31 mouse cellular contexts compared by ENCODE assay signal in genomic region chr19:56736287-56736686, GRCm38 (mm10). TPM values are rescaled to one million over a fixed set of nuclear protein-coding genes. Genes with fewer than 3 reads are reported as not detected.
DNase-seq lines count a peak whose midpoint lies in the region; ATAC-seq lines count a peak whose summit lies in the region.
"Had no signal": no experiment of that assay in that cellular context is flagged by ENCODE, and none has a peak within 500 bp of the region (broad histone marks: within the 10 kb centered on the region; RNA-seq: fewer than 3 reads in every experiment).

No protein-coding gene starts in this region.

- H3K4me1 ChIP-seq in heart, embryonic 16.5 days (ENCODE audit: control insufficient read depth, insufficient read depth, low read length) = peaks cover 13% of the 10 kb centered on the region
- H3K4me1 ChIP-seq: hindbrain, embryonic 15.5 days; kidney, embryonic 15.5 days; liver, embryonic 12.5 days; midbrain, embryonic 13.5 days; neural tube, embryonic 13.5 days; stomach, embryonic 15.5 days had no signal

- peak overlapping the region; percentile 81 for H3K27ac ChIP-seq in heart, embryonic 16.5 days (ENCODE audit: low read length)
- H3K27ac ChIP-seq: hindbrain, embryonic 15.5 days; kidney, embryonic 15.5 days; left cerebral cortex, adult 2 months; liver, embryonic 12.5 days; macrophage; midbrain, embryonic 13.5 days; neural tube, embryonic 13.5 days; stomach, embryonic 15.5 days had no signal

- DNase-seq in gastrocnemius, adult 18-20 months (ENCODE audit: low spot score) = peak; percentile 26
- no peak for DNase-seq in gastrocnemius, postnatal 4 days (ENCODE audit: low spot score in 2 of 2)
- peak; percentile 46 to 74 for DNase-seq in heart, adult 9 months (ENCODE audit: low spot score in 2 of 2)
- no peak for DNase-seq in heart, postnatal 25 days (ENCODE audit: low spot score)
- peak; percentile 25 for DNase-seq in NIH3T3 (ENCODE audit: low read depth)
- DNase-seq in layer of hippocampus, adult 9-10 months (ENCODE audit: low spot score) = no peak
- DNase-seq in thymus, postnatal 25 days = no peak
- DNase-seq: adrenal gland, postnatal 10 days; cerebellum, adult 11 months; cerebellum, adult 9-10 months; cerebellum, postnatal 36 days; gastrocnemius, postnatal 10 days; kidney, adult 11 months; kidney, postnatal 25 days; left cerebral cortex, postnatal 4 days; liver, postnatal 0 days had no signal

- intact Hi-C loops in heart, postnatal 25 days (cut with DNase I) = no loop called here

- H3K9ac ChIP-seq in heart, embryonic 16.5 days (ENCODE audit: low read length) = no peak overlapping the region
- H3K9ac ChIP-seq: hindbrain, embryonic 15.5 days; kidney, embryonic 15.5 days; liver, embryonic 12.5 days; liver, postnatal 0 days; midbrain, embryonic 13.5 days; neural tube, embryonic 13.5 days; stomach, embryonic 15.5 days had no signal

- no peaks in the 10 kb centered on the region for H3K27me3 ChIP-seq in heart, embryonic 16.5 days (ENCODE audit: control insufficient read depth, insufficient read depth, low read length)
- H3K27me3 ChIP-seq: hindbrain, embryonic 15.5 days; neural tube, embryonic 13.5 days; stomach, embryonic 15.5 days had no signal

- 25% methylated on average over 5 of the region's 5 CpGs for WGBS in heart, embryonic 16.5 days

- H3K36me3 ChIP-seq in heart, embryonic 16.5 days (ENCODE audit: control insufficient read depth, insufficient read depth) = no peaks in the 10 kb centered on the region
- H3K36me3 ChIP-seq: hindbrain, embryonic 15.5 days; kidney, embryonic 15.5 days; liver, embryonic 12.5 days; midbrain, embryonic 13.5 days; neural tube, embryonic 13.5 days; stomach, embryonic 15.5 days had no signal

- peak; percentile 64 for ATAC-seq in heart, embryonic 16.5 days (replicated peaks; ENCODE audit: extremely low read depth, insufficient read depth, low FRiP score)
- ATAC-seq: forebrain, embryonic 14.5 days; inflammation-experienced regulatory T-cells, adult 6 months; liver, embryonic 12.5 days; liver, postnatal 0 days; lung, postnatal 0 days; midbrain, embryonic 13.5 days had no signal

- no peaks in the 10 kb centered on the region for H3K9me3 ChIP-seq in heart, embryonic 16.5 days (replicated peaks; ENCODE audit: control insufficient read depth, low read length)
- H3K9me3 ChIP-seq: hindbrain, embryonic 15.5 days; kidney, embryonic 15.5 days; liver, embryonic 12.5 days; midbrain, embryonic 13.5 days; neural tube, embryonic 13.5 days; stomach, embryonic 15.5 days had no signal

- peak overlapping the region; percentile 9; the same call in 1 of the 2 replicates for H3K4me2 ChIP-seq in heart, embryonic 16.5 days (ENCODE audit: low read depth, low read length)
- H3K4me2 ChIP-seq: hindbrain, embryonic 15.5 days; kidney, embryonic 15.5 days; liver, embryonic 12.5 days; midbrain, embryonic 13.5 days; neural tube, embryonic 13.5 days; stomach, embryonic 15.5 days had no signal

- no peak overlapping the region for H3K4me3 ChIP-seq in heart, embryonic 16.5 days (ENCODE audit: low read length)
- H3K4me3 ChIP-seq: hindbrain, embryonic 15.5 days; kidney, embryonic 15.5 days; left cerebral cortex, adult 2 months; liver, embryonic 12.5 days; midbrain, embryonic 13.5 days; neural tube, embryonic 13.5 days; stomach, embryonic 15.5 days had no signal

RNA-seq across cellular contexts. Expression of gene Adrb1, which starts 14.3 kb away (rescaled TPM):
- total RNA-seq in gastrocnemius, adult 18-20 months (2021) = not detected
- total RNA-seq in gastrocnemius, postnatal 4 days (2021) = 1 to 10 TPM; 1.4 to 1.9 TPM
- total RNA-seq in heart, postnatal 25 days (2021) = 10 to 100 TPM; 24.3 to 30.9 TPM
- polyA plus RNA-seq in heart, embryonic 16.5 days (2015; fragmentation: Nextera tagmentation; extraction: Ambion mirVana) = 2.7 and 4.2 TPM in 2 replicates
- total RNA-seq: CH12.LX; hematopoietic stem cell, adult 5-6 weeks; megakaryocyte-erythroid progenitor cell, adult 5-6 weeks had no signal

Comparison
In these comparisons a context has a peak if more than half of its experiments do, and no peak if none do; other contexts are left out.
1. DNase-seq: peak in gastrocnemius, adult 18-20 months (single experiment), heart, adult 9 months (2 of 2) and NIH3T3 (single experiment); none in gastrocnemius, postnatal 4 days (0 of 2), heart, postnatal 25 days (single experiment), layer of hippocampus, adult 9-10 months (single experiment) and thymus, postnatal 25 days (single experiment).
2. RNA of gene Adrb1, which starts 14.3 kb away (total RNA-seq): 24.3 to 30.9 TPM in heart, postnatal 25 days; 1.4 to 1.9 TPM in gastrocnemius, postnatal 4 days and not detected in gastrocnemius, adult 18-20 months; every median in the first group is over 4 times any median in the second.